Mouse (Mus musculus): ENCODE data around the gene Mymx.

DNA sequence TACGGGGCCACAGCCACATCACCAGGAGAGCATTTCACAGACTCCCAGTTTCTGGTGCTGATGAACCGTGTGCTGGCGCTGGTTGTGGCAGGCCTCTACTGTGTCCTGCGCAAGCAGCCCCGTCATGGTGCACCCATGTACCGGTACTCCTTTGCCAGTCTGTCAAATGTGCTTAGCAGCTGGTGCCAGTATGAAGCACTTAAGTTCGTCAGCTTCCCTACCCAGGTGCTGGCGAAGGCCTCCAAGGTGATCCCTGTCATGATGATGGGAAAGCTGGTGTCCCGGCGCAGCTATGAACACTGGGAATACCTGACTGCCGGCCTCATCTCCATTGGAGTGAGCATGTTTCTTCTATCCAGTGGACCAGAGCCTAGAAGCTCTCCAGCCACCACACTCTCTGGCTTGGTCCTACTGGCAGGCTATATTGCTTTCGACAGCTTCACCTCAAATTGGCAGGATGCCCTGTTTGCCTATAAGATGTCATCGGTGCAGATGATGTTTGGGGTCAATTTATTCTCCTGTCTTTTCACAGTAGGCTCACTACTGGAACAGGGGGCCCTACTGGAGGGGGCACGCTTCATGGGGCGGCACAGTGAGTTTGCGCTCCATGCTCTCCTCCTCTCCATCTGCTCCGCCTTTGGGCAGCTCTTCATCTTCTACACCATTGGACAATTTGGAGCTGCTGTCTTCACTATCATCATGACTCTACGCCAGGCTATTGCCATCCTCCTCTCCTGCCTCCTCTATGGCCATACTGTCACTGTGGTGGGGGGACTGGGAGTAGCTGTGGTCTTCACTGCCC, 35.3 kb downstream of the Mymx start:
- TF ChIP-seq CTCF (IDR thresholded peaks at IDR 0.05; ENCODE audit: extremely low read depth, insufficient read length, insufficient replicate concordance, low read depth, low read length) (no peak), POLR2A (IDR thresholded peaks at IDR 0.05; ENCODE audit: low read depth, low read length) (no peak)

Data from small intestine, adult 2 months (tissue).